Mouse (Mus musculus) liver, adult 10 weeks (tissue): ENCODE measurements around the gene Gid4. TPM values are rescaled to one million over a fixed set of nuclear protein-coding genes. Genes with fewer than 3 reads are reported as not detected.

Experiments
- polyA plus RNA-seq: library from polyadenylated mRNA; stranded (reverse); fragments of 350-450 nt; fragmentation: Illumina TruSeq; extraction: RNeasy Lipid Tissue Mini Kit (QIAGEN cat#74804); gene quantifications from one replicate; pipeline ENCODE4 v1.2.3, GENCODE M21; 2014; ENCODE audit warnings: low read depth, low replicate concordance

Gid4 gene
- 21.7 TPM for polyA plus RNA-seq

DNA sequence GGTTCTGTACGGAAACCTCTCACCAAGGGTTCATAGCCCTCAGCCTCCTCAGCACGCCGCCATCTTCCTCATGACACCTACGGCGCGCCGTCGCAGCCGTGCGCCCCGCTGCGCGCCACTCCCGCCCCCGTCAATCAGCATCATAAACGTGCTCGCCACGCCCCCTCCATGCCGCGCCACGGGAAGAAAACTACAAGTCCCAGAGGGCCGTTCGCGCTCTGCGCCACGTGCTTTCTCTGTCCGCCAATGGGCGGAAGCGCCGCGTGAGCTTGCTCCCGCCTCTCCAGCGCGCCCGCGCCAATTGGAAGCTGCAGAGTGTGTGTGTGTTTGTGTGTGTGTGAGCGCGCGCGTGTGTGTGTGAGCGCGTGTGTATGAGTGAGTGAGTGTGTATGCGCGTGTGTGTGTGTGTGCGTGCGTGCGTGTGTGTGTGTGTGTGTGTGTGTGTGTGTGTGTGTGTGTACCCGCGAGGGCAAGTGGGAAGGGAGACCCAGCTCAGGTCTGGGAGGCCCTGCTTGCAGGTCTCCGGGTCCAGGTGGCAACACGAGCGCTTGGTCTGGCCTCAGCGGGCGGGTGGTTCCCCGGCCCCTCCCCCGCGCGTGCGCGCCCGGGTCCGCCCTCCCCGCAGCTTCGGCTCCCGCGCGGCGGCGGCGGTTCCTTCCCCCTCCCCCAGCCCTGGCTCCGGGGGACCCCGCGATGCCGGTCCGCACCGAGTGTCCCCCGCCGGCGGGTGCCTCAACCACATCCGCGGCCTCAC, at the start of gene Gid4:
Gene Gid4, plus strand, starts transcription at position 183 of the 754 bp plus-strand sequence.

DNA sequence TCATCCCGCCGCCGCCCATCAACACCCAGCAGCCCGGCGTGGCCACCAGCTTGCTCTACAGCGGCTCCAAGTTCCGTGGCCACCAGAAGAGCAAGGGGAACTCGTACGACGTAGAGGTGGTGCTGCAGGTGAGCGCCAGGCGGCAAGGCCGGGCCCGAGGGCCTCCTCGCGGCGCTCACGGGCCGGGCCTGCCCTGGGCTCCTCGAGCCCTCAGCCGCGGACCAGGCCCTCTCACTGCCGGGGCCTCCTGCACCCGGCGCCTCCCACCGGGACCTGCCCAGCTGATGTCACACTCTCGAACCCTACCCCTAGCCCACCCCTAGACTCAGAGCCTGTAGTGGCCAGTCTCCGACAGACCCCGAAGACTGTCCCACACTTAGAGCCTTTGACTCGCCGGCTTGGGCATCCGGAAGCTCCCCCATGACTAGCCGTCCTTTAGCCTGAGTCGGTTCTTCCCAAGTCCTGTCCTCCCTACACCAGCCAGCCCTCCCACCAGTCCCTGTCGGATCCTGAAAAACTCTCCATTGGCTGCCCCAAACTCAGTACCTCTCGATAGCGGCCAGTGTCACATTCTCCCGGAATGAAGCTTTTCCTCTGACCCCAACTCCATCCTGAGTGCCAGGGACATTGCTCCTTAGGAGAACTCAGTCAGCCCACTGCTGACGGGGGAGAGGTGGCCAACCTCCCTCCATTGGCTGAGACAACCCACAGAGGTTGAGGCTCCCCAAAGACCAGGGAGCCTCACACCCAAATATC, 950 bp downstream of the Gid4 start, which contains the start of gene Atpaf2:
Gene Atpaf2, minus strand, starts transcription at position 741 of the 756 bp plus-strand sequence.

DNA sequence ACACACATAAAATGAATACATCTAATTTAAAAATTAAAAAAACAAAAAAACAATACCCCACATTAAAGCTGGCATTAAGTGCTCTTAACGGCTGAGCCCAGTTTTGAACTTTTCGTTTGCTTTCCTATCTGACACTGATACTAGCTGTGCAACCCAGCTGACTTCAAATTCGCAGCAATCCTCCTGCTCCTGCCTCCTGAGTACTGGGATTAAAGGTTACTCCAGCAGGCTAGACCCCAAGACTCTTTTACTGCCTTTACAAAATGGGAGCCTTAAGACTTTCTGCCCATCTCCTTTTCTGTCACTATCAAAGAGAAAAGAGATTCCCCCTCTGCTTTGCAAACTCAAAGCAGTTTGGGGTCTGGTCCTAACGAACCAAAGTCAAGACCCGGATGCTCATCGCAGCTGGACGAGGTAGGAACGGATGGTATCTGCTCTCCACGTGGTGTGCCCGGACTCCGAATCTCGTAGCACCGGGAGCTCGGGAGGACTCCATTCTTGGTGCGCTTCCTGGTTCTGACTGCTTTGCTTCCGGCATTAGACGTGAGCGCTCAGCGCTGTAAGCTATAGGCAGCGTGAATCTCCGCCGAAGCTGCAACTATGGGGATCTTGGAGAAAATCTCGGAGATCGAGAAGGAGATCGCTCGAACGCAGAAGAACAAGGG, 37.3 kb downstream of the Gid4 start, which contains the start of gene Drg2:
Gene Drg2, plus strand, starts transcription at position 512 of the 665 bp plus-strand sequence.

DNA sequence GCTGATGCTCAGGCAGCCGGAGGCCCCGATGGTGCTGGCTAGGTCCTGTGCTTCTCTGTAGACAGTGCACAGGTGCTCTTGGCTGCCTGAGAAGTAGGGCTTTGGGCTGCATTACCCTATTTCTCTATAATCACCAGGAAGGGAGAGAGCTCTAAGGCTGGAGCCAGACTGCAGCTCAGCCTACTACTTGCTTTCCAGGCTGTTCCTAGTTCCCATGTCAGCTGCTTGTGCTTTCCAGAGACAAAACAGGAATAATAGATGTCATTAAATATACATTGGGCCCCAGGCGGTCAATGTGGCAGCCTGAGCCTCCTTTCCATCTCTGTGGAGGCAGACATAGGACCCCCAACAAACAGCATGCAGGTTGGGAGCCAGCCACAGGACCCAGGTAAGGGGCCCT, 52.1 kb downstream of the Gid4 start, which contains the start of gene Myo15:
Gene Myo15, plus strand, starts transcription at position 301 of the 400 bp plus-strand sequence.

Other genes starting within 250 kb of the Gid4 start
- 8.4 TPM for gene Srebf1, start 194.6 kb upstream of the Gid4 start, polyA plus RNA-seq
- 3.8 TPM for gene Tom1l2, start 64.2 kb upstream of the Gid4 start, polyA plus RNA-seq
- 0.26 TPM for gene Drc3, start 63.8 kb upstream of the Gid4 start, polyA plus RNA-seq
- gene Atpaf2, start 1.3 kb downstream of the Gid4 start, polyA plus RNA-seq: 7.8 TPM
- gene Drg2, start 37.4 kb downstream of the Gid4 start, polyA plus RNA-seq: 17.3 TPM
- gene Myo15, start 52.2 kb downstream of the Gid4 start, polyA plus RNA-seq: not detected
- 32.7 TPM for gene Alkbh5, start 119.2 kb downstream of the Gid4 start, polyA plus RNA-seq